30 mouse cellular contexts compared by ENCODE assay signal in genomic region chr3:79990480-79990879, GRCm38 (mm10).
DNase-seq lines count a peak whose midpoint lies in the region; ATAC-seq lines count a peak whose summit lies in the region.
"Had no signal": no experiment of that assay in that cellular context is flagged by ENCODE, and none has a peak within 500 bp of the region (broad histone marks: within the 10 kb centered on the region; RNA-seq: fewer than 3 reads in every experiment).

No protein-coding gene starts in this region.

- H3K36me3 ChIP-seq in heart, embryonic 10.5 days, result no peaks in the 10 kb centered on the region
- H3K36me3 ChIP-seq in heart, embryonic 15.5 days, result no peaks in the 10 kb centered on the region
- H3K36me3 ChIP-seq: embryonic facial prominence, embryonic 13.5 days; liver, embryonic 12.5 days; midbrain, embryonic 13.5 days; neural tube, embryonic 15.5 days; stomach, embryonic 15.5 days had no signal

- H3K9me3 ChIP-seq in heart, embryonic 10.5 days, result no peaks in the 10 kb centered on the region
- H3K9me3 ChIP-seq in heart, embryonic 15.5 days (replicated peaks), result no peaks in the 10 kb centered on the region
- H3K9me3 ChIP-seq: embryonic facial prominence, embryonic 13.5 days; liver, embryonic 12.5 days; midbrain, embryonic 13.5 days; neural tube, embryonic 15.5 days; stomach, embryonic 15.5 days had no signal

- peak; percentile 85 for ATAC-seq in heart, embryonic 15.5 days (replicated peaks; ENCODE audit: insufficient number of reproducible peaks, insufficient read depth, low FRiP score, low read depth)
- ATAC-seq in inflammation-experienced regulatory T-cells, adult 6 months, result no peak
- ATAC-seq: forebrain, postnatal 0 days; liver, embryonic 12.5 days; liver, postnatal 0 days; lung, postnatal 0 days; midbrain, embryonic 13.5 days had no signal

- H3K4me3 ChIP-seq in heart, embryonic 10.5 days, result no peak overlapping the region
- H3K4me3 ChIP-seq in heart, embryonic 15.5 days, result no peak overlapping the region
- H3K4me3 ChIP-seq: embryonic facial prominence, embryonic 13.5 days; erythroblast, embryonic 14.5 days; layer of hippocampus, adult 2 months; left cerebral cortex, adult 2 months; liver, embryonic 12.5 days; midbrain, embryonic 13.5 days; neural tube, embryonic 15.5 days; stomach, embryonic 15.5 days had no signal

- H3K27me3 ChIP-seq in heart, embryonic 10.5 days (ENCODE audit: insufficient read depth, poor library complexity, severe bottlenecking), result no peaks in the 10 kb centered on the region
- no peaks in the 10 kb centered on the region for H3K27me3 ChIP-seq in heart, embryonic 15.5 days
- H3K27me3 ChIP-seq: CH12.LX; embryonic facial prominence, embryonic 13.5 days; liver, embryonic 12.5 days; midbrain, embryonic 13.5 days; neural tube, embryonic 15.5 days; stomach, embryonic 15.5 days had no signal

- peak; percentile 48 for DNase-seq in gastrocnemius, adult 18-20 months (ENCODE audit: low spot score)
- no peak for DNase-seq in gastrocnemius, postnatal 25 days
- peak; percentile 80 for DNase-seq in heart, embryonic 10.5 days (ENCODE audit: low spot score)
- DNase-seq in heart, postnatal 25 days (ENCODE audit: low spot score), result no peak
- DNase-seq in skeletal muscle tissue, adult 2 months (ENCODE audit: low read depth, low spot score), result peak; percentile 61
- DNase-seq in adrenal gland, adult 8-10 months, result no peak
- DNase-seq: adrenal gland, postnatal 36 days; cerebellum, adult 18-20 months; cerebellum, postnatal 10 days; forebrain, postnatal 0 days; kidney, adult 11 months; kidney, postnatal 14 days; left cerebral cortex, postnatal 4 days; liver, postnatal 0 days; retina, postnatal 1 day; right cerebral cortex, postnatal 14 days had no signal

- intact Hi-C loops in heart, postnatal 25 days (cut with DNase I), result loop anchor here (5.0 kb wide), 1 partner anchor 103 kb away; no protein-coding TSS in a partner anchor

- H3K9ac ChIP-seq in heart, embryonic 15.5 days, result no peak overlapping the region
- H3K9ac ChIP-seq: embryonic facial prominence, embryonic 13.5 days; forebrain, postnatal 0 days; hindbrain, embryonic 14.5 days; liver, embryonic 12.5 days; liver, postnatal 0 days; midbrain, embryonic 13.5 days; neural tube, embryonic 15.5 days; stomach, embryonic 15.5 days had no signal

- peak overlapping the region; percentile 89 for H3K27ac ChIP-seq in heart, embryonic 10.5 days
- H3K27ac ChIP-seq in heart, embryonic 15.5 days, result peak overlapping the region; percentile 96
- H3K27ac ChIP-seq: embryonic facial prominence, embryonic 13.5 days; hindbrain, embryonic 14.5 days; layer of hippocampus, adult 2 months; left cerebral cortex, adult 2 months; liver, embryonic 12.5 days; macrophage; midbrain, embryonic 13.5 days; neural tube, embryonic 15.5 days; stomach, embryonic 15.5 days had no signal

- H3K4me2 ChIP-seq in heart, embryonic 15.5 days, result no peak overlapping the region
- H3K4me2 ChIP-seq: embryonic facial prominence, embryonic 13.5 days; hindbrain, embryonic 14.5 days; liver, embryonic 12.5 days; midbrain, embryonic 13.5 days; neural tube, embryonic 15.5 days; stomach, embryonic 15.5 days had no signal

- peaks cover 34% of the 10 kb centered on the region for H3K4me1 ChIP-seq in heart, embryonic 10.5 days
- peaks cover 31% of the 10 kb centered on the region for H3K4me1 ChIP-seq in heart, embryonic 15.5 days (replicated peaks)
- H3K4me1 ChIP-seq: embryonic facial prominence, embryonic 13.5 days; midbrain, embryonic 13.5 days; neural tube, embryonic 15.5 days; stomach, embryonic 15.5 days had no signal

Comparison
In these comparisons a context has a peak if more than half of its experiments do, and no peak if none do; other contexts are left out.
1. DNase-seq: peak in gastrocnemius, adult 18-20 months (single experiment), heart, embryonic 10.5 days (single experiment) and skeletal muscle tissue, adult 2 months (single experiment); none in gastrocnemius, postnatal 25 days (single experiment), heart, postnatal 25 days (single experiment) and adrenal gland, adult 8-10 months (single experiment).